Mouse (Mus musculus): ENCODE measurements around the gene Specc1l. TPM values are rescaled to one million over a fixed set of nuclear protein-coding genes. Genes with fewer than 3 reads are reported as not detected.

Specc1l gene
- total and polyA plus RNA-seq, 3 experiments = 17.9 to 39.6 (median 37.9) TPM

DNA sequence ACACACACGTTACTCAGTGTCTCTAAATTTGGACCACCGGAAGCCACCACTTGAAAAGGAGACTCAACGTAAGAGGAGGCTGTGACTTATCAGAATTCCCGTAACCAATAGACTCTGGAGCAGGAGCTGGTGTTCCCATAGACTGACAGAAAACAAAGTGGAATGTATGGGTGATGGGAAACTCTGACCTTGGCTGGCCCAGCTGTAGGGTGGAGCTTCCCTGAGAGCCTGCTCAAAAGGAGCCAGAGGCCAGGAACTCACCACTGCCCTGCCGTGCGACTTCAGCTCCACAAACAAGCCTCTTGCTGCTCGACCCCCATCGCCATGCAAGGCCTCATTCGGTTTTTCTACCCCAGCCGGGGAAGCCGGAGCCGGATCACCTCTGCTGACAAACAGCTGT, 38.2 kb upstream of the Specc1l start:
- H3K9ac ChIP-seq (ENCODE audit: low read depth, low read length) = no peak overlapping the region
- 24% methylated on average over 12 of the region's 12 CpGs for WGBS
- TF ChIP-seq POLR2A (IDR thresholded peaks at IDR 0.05; ENCODE audit: insufficient read depth, low read depth, low read length) = 0 out of 2 replicates have a peak, but pooled peaks have one; percentile 23
- TF ChIP-seq EP300 (IDR thresholded peaks at IDR 0.05; ENCODE audit: insufficient read depth, low read depth, low read length) = no peak
- intact Hi-C loops (cut with DNase I) = no loop called here
- no peak overlapping the region; the same call in 1 of the 2 replicates for H3K27ac ChIP-seq
- H3K79me2 ChIP-seq (replicated peaks; ENCODE audit: control insufficient read depth, insufficient read depth, low read length) = no peaks in the 10 kb centered on the region
- H3K4me3 ChIP-seq = no peak overlapping the region
- no peaks in the 10 kb centered on the region for H3K36me3 ChIP-seq (ENCODE audit: control insufficient read depth, insufficient read depth, low read length)
- peaks cover 10% of the 10 kb centered on the region for H3K4me1 ChIP-seq (ENCODE audit: control insufficient read depth, insufficient read depth, low read length)
- H3K27me3 ChIP-seq (ENCODE audit: control insufficient read depth, insufficient read depth, low read length) = no peaks in the 10 kb centered on the region
- DNase-seq = peak; percentile 32 to 37

DNA sequence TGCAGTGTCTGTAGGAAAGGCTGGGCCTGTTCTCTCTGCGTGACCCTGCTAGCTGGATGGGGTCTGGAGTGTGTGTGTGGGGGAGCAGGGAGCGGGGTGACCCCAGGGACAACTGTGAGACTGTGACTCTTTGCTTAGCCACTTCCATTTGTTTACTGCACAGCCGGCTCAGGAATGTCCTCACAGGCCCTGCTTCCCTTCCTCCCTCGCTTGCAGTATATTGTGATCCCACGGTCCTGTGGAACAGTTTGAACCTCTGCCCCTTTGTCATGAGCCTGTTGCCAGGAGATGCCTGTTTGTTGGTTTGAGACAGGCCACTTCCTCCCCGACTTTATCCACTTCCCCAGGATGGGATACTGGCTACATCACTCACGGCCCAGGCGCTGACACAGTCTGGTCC, 35.4 kb upstream of the Specc1l start:
- Histone ChIP-seq H3K4me1 (ENCODE audit: control insufficient read depth, insufficient read depth, low read length) (peaks cover 1% of the 10 kb centered on the region; the same call in 1 of the 2 replicates), H3K4me3 (no peak overlapping the region), H3K36me3 (ENCODE audit: control insufficient read depth, insufficient read depth, low read length) (no peaks in the 10 kb centered on the region), H3K9ac (ENCODE audit: low read depth, low read length) (no peak overlapping the region), H3K79me2 (replicated peaks; ENCODE audit: control insufficient read depth, insufficient read depth, low read length) (no peaks in the 10 kb centered on the region), H3K27ac (0 out of 2 replicates have a peak overlapping the region, but pooled peaks have one; percentile 20), H3K27me3 (ENCODE audit: control insufficient read depth, insufficient read depth, low read length) (no peaks in the 10 kb centered on the region)
- WGBS = 55% methylated on average over 8 of the region's 8 CpGs
- intact Hi-C loops (cut with DNase I) = no loop called here
- DNase-seq = peak in 1 of 2 experiments; percentile 32
- TF ChIP-seq CTCF (IDR thresholded peaks at IDR 0.05) = no peak
- TF ChIP-seq POLR2A (IDR thresholded peaks at IDR 0.05; ENCODE audit: insufficient read depth, low read depth, low read length) = no peak
- TF ChIP-seq EP300 (IDR thresholded peaks at IDR 0.05; ENCODE audit: insufficient read depth, low read depth, low read length) = no peak

DNA sequence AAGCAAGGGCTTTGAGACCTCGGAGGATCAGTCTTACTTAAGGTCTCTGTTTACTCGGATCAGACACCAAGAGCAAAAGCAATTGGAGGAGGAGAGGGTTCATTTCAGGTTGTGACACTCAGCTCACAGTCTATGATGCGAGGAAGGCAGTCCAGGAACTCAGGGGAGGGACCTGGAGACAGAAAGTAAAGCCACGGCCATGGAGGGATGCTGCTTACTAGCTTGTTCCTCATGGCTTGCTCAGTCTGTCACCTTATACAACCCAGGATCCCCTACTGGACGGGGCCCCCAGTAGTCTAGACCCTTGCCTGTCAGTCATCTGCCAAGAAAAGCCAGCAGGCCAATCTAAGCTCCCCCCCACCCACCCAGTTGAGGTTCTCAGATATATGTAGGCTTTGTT, 33.0 kb upstream of the Specc1l start:
- DNase-seq = no peak
- intact Hi-C loops (cut with DNase I) = no loop called here
- TF ChIP-seq POLR2A (IDR thresholded peaks at IDR 0.05; ENCODE audit: insufficient read depth, low read depth, low read length) (no peak), CTCF (IDR thresholded peaks at IDR 0.05) (no peak), EP300 (IDR thresholded peaks at IDR 0.05; ENCODE audit: insufficient read depth, low read depth, low read length) (no peak)
- H3K4me1 ChIP-seq (ENCODE audit: control insufficient read depth, insufficient read depth, low read length) = no peaks in the 10 kb centered on the region; the same call in 1 of the 2 replicates
- H3K36me3 ChIP-seq (ENCODE audit: control insufficient read depth, insufficient read depth, low read length) = no peaks in the 10 kb centered on the region
- no peak overlapping the region for H3K4me3 ChIP-seq
- WGBS = 91% methylated on average over 5 of the region's 5 CpGs
- H3K9ac ChIP-seq (ENCODE audit: low read depth, low read length) = no peak overlapping the region
- no peaks in the 10 kb centered on the region for H3K27me3 ChIP-seq (ENCODE audit: control insufficient read depth, insufficient read depth, low read length)
- H3K79me2 ChIP-seq (replicated peaks; ENCODE audit: control insufficient read depth, insufficient read depth, low read length) = no peaks in the 10 kb centered on the region
- no peak overlapping the region for H3K27ac ChIP-seq

DNA sequence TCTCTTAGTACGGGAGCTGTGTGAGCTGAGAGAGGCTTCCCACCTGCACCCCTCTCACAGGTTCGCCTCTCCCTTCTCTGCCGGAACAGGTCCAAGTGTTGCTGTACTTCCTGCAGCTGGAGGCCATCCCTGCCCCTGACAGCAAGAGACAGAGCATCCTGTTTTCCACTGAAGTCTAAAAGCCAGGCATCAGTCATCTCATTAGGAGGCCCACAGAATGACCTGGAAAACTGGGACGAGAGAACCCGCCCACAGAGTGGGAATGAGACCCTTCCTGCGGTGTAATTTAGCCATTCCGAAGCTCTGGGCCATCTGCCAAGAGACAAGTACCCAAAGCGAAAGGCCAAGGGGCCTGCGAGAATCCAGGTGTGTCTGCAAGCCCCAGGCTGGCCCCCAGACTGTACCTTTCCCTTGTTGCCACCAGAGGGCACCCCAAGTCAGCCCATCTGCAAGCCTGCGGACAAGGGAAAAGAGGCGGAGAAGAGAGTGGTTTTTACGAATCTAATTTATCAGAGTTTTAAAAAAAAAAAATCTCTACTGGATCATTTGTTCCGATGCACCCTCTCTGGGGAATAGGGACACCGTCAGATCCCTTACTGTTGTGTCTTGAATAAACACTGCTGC, 29.6 kb upstream of the Specc1l start:
- Histone ChIP-seq H3K27me3 (ENCODE audit: control insufficient read depth, insufficient read depth, low read length) (no peaks in the 10 kb centered on the region), H3K36me3 (ENCODE audit: control insufficient read depth, insufficient read depth, low read length) (no peaks in the 10 kb centered on the region), H3K4me3 (no peak overlapping the region), H3K79me2 (replicated peaks; ENCODE audit: control insufficient read depth, insufficient read depth, low read length) (no peaks in the 10 kb centered on the region), H3K27ac (no peak overlapping the region), H3K9ac (ENCODE audit: low read depth, low read length) (no peak overlapping the region), H3K4me1 (ENCODE audit: control insufficient read depth, insufficient read depth, low read length) (no peaks in the 10 kb centered on the region; the same call in 1 of the 2 replicates)
- no peak for TF ChIP-seq POLR2A (IDR thresholded peaks at IDR 0.05; ENCODE audit: insufficient read depth, low read depth, low read length)
- peak; percentile 88 for TF ChIP-seq EP300 (IDR thresholded peaks at IDR 0.05; ENCODE audit: insufficient read depth, low read depth, low read length)
- TF ChIP-seq CTCF (IDR thresholded peaks at IDR 0.05) = no peak; the same call in 1 of the 2 replicates
- 24% methylated on average over 14 of the region's 14 CpGs for WGBS
- intact Hi-C loops (cut with DNase I) = loop anchor here (1.0 kb wide), 4 partner anchors 69 to 304 kb away; no protein-coding TSS in a partner anchor
- peak; percentile 73 to 83 for DNase-seq

DNA sequence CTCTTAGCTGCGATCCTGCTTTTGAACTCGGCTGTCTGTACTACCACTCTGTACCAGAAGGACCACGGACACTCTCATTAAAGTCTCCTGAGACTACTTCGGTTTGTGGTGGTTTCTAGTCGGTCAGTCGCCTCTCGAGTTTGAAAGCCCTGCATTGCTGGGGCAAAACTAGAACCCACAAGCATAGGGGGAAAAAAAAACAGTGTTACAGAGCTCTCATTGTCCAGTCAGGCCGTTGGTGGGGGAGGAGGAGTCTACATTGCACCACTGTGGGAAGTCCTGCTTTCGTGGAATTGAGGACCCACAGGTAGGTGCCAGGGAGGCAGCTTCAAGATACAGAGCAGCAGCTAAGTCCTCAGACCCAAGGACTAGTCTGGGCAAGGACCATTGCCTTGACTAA, 27.0 kb upstream of the Specc1l start:
- intact Hi-C loops (cut with DNase I) = no loop called here
- Histone ChIP-seq H3K36me3 (ENCODE audit: control insufficient read depth, insufficient read depth, low read length) (no peaks in the 10 kb centered on the region), H3K27me3 (ENCODE audit: control insufficient read depth, insufficient read depth, low read length) (no peaks in the 10 kb centered on the region), H3K9ac (ENCODE audit: low read depth, low read length) (no peak overlapping the region), H3K4me3 (no peak overlapping the region), H3K79me2 (replicated peaks; ENCODE audit: control insufficient read depth, insufficient read depth, low read length) (no peaks in the 10 kb centered on the region), H3K27ac (no peak overlapping the region), H3K4me1 (ENCODE audit: control insufficient read depth, insufficient read depth, low read length) (no peaks in the 10 kb centered on the region; the same call in 1 of the 2 replicates)
- WGBS = 91% methylated on average over 9 of the region's 9 CpGs
- TF ChIP-seq POLR2A (IDR thresholded peaks at IDR 0.05; ENCODE audit: insufficient read depth, low read depth, low read length) (no peak), CTCF (IDR thresholded peaks at IDR 0.05) (no peak), EP300 (IDR thresholded peaks at IDR 0.05; ENCODE audit: insufficient read depth, low read depth, low read length) (no peak)
- DNase-seq = no peak

DNA sequence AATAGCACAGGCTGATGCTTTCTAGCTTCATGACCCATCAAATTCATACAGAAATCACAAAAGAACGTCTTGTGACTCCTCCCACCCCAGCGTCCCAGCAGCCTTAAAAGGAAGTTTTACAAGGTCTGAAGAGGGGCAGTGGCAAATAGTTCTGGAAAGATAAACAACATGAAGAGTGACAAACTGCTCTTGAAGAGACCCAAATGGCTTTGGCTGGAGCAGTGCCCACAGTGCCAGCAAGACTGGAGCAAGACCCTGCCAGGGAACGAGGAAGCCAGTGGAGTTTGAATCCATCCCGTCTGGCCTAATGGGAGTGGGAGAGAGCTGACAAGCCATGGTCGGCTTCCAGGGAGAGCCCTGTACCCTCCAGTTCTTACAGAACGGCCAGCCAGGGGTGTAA, 25.3 kb upstream of the Specc1l start:
- H3K27me3 ChIP-seq (ENCODE audit: control insufficient read depth, insufficient read depth, low read length) = no peaks in the 10 kb centered on the region
- 42% methylated on average over 6 of the region's 6 CpGs for WGBS
- H3K27ac ChIP-seq = no peak overlapping the region
- no peaks in the 10 kb centered on the region; the same call in 1 of the 2 replicates for H3K4me1 ChIP-seq (ENCODE audit: control insufficient read depth, insufficient read depth, low read length)
- no peaks in the 10 kb centered on the region for H3K36me3 ChIP-seq (ENCODE audit: control insufficient read depth, insufficient read depth, low read length)
- H3K4me3 ChIP-seq = no peak overlapping the region
- no peak for DNase-seq
- no peak overlapping the region for H3K9ac ChIP-seq (ENCODE audit: low read depth, low read length)
- intact Hi-C loops (cut with DNase I) = no loop called here
- no peak for TF ChIP-seq POLR2A (IDR thresholded peaks at IDR 0.05; ENCODE audit: insufficient read depth, low read depth, low read length)
- TF ChIP-seq EP300 (IDR thresholded peaks at IDR 0.05; ENCODE audit: insufficient read depth, low read depth, low read length) = no peak
- no peak for TF ChIP-seq CTCF (IDR thresholded peaks at IDR 0.05)
- H3K79me2 ChIP-seq (replicated peaks; ENCODE audit: control insufficient read depth, insufficient read depth, low read length) = no peaks in the 10 kb centered on the region

All from heart, adult 2 months (tissue).